Comparison of ENCODE assay signal across 25 mouse cellular contexts in the genomic region with DNA sequence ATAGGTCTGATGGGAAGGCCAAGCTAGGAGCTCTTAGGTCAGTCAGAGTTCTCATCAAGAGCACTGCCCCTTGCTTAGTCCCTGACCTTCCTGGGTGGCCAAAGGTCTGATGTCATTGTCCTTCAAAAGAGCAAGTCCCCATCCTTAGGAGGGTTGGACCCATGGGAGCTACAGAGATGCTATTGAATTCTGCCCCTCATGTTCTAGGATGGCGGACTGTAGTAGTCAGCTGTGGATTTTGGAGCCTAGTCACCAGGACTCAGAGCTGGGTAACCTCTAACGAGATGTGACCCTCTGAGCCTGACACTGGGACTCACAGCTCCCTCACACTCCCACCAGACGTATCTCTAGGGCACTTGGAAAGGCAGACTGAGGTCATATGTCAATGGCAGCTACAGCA. TPM values are rescaled to one million over a fixed set of nuclear protein-coding genes. Genes with fewer than 3 reads are reported as not detected.
"Had no signal": no experiment of that assay in that cellular context is flagged by ENCODE, and none has a peak within 500 bp of the region (broad histone marks: within the 10 kb centered on the region; RNA-seq: fewer than 3 reads in every experiment).

No protein-coding gene starts in this region.

- H3K4me3 ChIP-seq: neural tube, embryonic 12.5 days; neural tube, embryonic 13.5 days; neural tube, embryonic 15.5 days; stomach, embryonic 15.5 days had no signal

- H3K4me2 ChIP-seq: neural tube, embryonic 12.5 days; neural tube, embryonic 13.5 days; neural tube, embryonic 15.5 days; stomach, embryonic 15.5 days had no signal

- H3K4me1 ChIP-seq: neural tube, embryonic 12.5 days; neural tube, embryonic 13.5 days; neural tube, embryonic 15.5 days; stomach, embryonic 15.5 days had no signal

- H3K9ac ChIP-seq: neural tube, embryonic 12.5 days; neural tube, embryonic 13.5 days; neural tube, embryonic 15.5 days; stomach, embryonic 15.5 days had no signal

- H3K9me3 ChIP-seq: neural tube, embryonic 12.5 days; neural tube, embryonic 13.5 days; neural tube, embryonic 15.5 days; stomach, embryonic 15.5 days had no signal

- H3K27me3 ChIP-seq: neural tube, embryonic 15.5 days; stomach, embryonic 15.5 days had no signal

- DNase-seq: retina, postnatal 1 day; right cerebral cortex, adult 18-20 months; right cerebral cortex, postnatal 14 days; right cerebral cortex, postnatal 25 days; right cerebral cortex, postnatal 4 days; spleen, adult 18-20 months; thymus, adult 18-20 months; thymus, adult 2 months; thymus, postnatal 14 days; thymus, postnatal 25 days; thymus, postnatal 36 days; thymus, postnatal 4 days had no signal

- H3K27ac ChIP-seq: neural tube, embryonic 12.5 days; neural tube, embryonic 13.5 days; neural tube, embryonic 15.5 days; stomach, embryonic 15.5 days; stomach, postnatal 0 days had no signal

- H3K36me3 ChIP-seq: neural tube, embryonic 12.5 days; neural tube, embryonic 13.5 days; neural tube, embryonic 15.5 days; stomach, embryonic 15.5 days had no signal

RNA-seq across cellular contexts. Expression of a gene that starts 9.4 kb away (rescaled TPM):
- total RNA-seq: neutrophil, adult 5-6 weeks had no signal
- polyA plus RNA-seq: neural tube, embryonic 12.5 days; neural tube, embryonic 13.5 days; neural tube, embryonic 14.5 days; small intestine, adult 2 months; spleen, adult 2 months; stomach, embryonic 14.5 days; stomach, embryonic 15.5 days; stomach, embryonic 16.5 days; stomach, postnatal 0 days; thymus, adult 2 months; thymus, postnatal 0 days; urinary bladder, adult 2 months had no signal

RNA-seq across cellular contexts. Expression of a gene that starts 58.5 kb away (rescaled TPM):
- total RNA-seq: neutrophil, adult 5-6 weeks had no signal
- polyA plus RNA-seq: neural tube, embryonic 12.5 days; neural tube, embryonic 13.5 days; neural tube, embryonic 14.5 days; neural tube, embryonic 15.5 days; small intestine, adult 2 months; spleen, adult 2 months; stomach, embryonic 14.5 days; stomach, embryonic 15.5 days; stomach, embryonic 16.5 days; stomach, postnatal 0 days; thymus, adult 2 months; thymus, postnatal 0 days; urinary bladder, adult 2 months had no signal
